Mouse (Mus musculus) lung, embryonic 16.5 days (tissue): ENCODE measurements at regions not wholly inside any gene's neighbourhood (a gene's known extent, or its start where the extent isn't known, plus 50 kb on each side); places are given as distances from the start of the nearest gene placed in this dataset.

Experiments used
- ATAC-seq: fragments of 200-750 bp; cut with Nextera tagmentation; 2 replicates; pipeline ENCODE4 v1.8.0; 2017; ENCODE audit warnings: low read depth, mild to moderate bottlenecking, moderate library complexity
- H3K27ac ChIP-seq: fragments of 300-500 bp; sonication (generic); 2 replicates; pipeline ENCODE4 v1.5.1; 2014; ENCODE audit warnings: mild to moderate bottlenecking, control low read depth, low read length
- H3K27me3 ChIP-seq: fragments of 300-500 bp; sonication (generic); 2 replicates; pipeline ENCODE4 v1.6.1; 2014; ENCODE audit warnings: low read depth, low read length, mixed read lengths; ENCODE audit not compliant: control insufficient read depth, insufficient read depth
- H3K36me3 ChIP-seq: fragments of 300-500 bp; sonication (generic); 2 replicates; pipeline ENCODE4 v1.6.1; 2014; ENCODE audit warnings: low read length; ENCODE audit not compliant: control insufficient read depth, insufficient read depth
- H3K4me1 ChIP-seq: fragments of 300-500 bp; sonication (generic); replicated peaks from 2 replicates; pipeline ENCODE4 v1.6.1; 2014; ENCODE audit warnings: low read length, mixed read lengths; ENCODE audit not compliant: control insufficient read depth, insufficient read depth
- H3K4me2 ChIP-seq: fragments of 300-500 bp; sonication (generic); 2 replicates; pipeline ENCODE4 v1.6.1; 2014; ENCODE audit warnings: low read depth, low read length, control low read depth
- H3K4me3 ChIP-seq: fragments of 300-500 bp; sonication (generic); 2 replicates; pipeline ENCODE4 v1.5.1; 2014; ENCODE audit warnings: mild to moderate bottlenecking, low read length, control low read depth
- H3K9ac ChIP-seq: fragments of 300-500 bp; sonication (generic); 2 replicates; pipeline ENCODE4 v1.6.1; 2014; ENCODE audit warnings: low read length, control low read depth
- H3K9me3 ChIP-seq: fragments of 300-500 bp; sonication (generic); 2 replicates; pipeline ENCODE4 v1.6.1; 2016; ENCODE audit warnings: low read length; ENCODE audit not compliant: control insufficient read depth
- WGBS: fragments of 180-500 bp; shearing (Covaris S2); extraction: QIAGEN DNeasy Blood & Tissue Kit; methylation state at CpG from one replicate; pipeline ENCODE4 v1.1.7; 2014; 5-methylcytosine and 5-hydroxymethylcytosine counted together

- Histone ChIP-seq H3K4me1 (no peaks in the 10 kb centered on the region), H3K27me3 (peaks cover 27% of the 10 kb centered on the region), H3K9ac (no peak overlapping the region), H3K4me3 (no peak overlapping the region), H3K4me2 (no peak overlapping the region), H3K9me3 (no peaks in the 10 kb centered on the region), H3K36me3 (no peaks in the 10 kb centered on the region), H3K27ac (no peak overlapping the region)
- 46% methylated on average over 8 of the region's 8 CpGs for WGBS
- no peak for ATAC-seq
Measured at GRCm38 (mm10) chr19:60148313-60148965, 78.1 kb downstream of the Fam204a start.

GRCm38 (mm10) chr19:60146451-60147190 lies 79.9 kb downstream of the Fam204a start:
- H3K36me3 ChIP-seq, result no peaks in the 10 kb centered on the region
- H3K27me3 ChIP-seq, result peaks cover 27% of the 10 kb centered on the region
- H3K4me2 ChIP-seq, result no peak overlapping the region
- 34% methylated on average over 10 of the region's 10 CpGs for WGBS
- H3K9ac ChIP-seq, result no peak overlapping the region
- H3K9me3 ChIP-seq, result no peaks in the 10 kb centered on the region
- no peak overlapping the region for H3K4me3 ChIP-seq
- H3K27ac ChIP-seq, result no peak overlapping the region
- no peaks in the 10 kb centered on the region for H3K4me1 ChIP-seq
- ATAC-seq, result no peak

GRCm38 (mm10) chr19:60145242-60145641 lies 81.3 kb downstream of the Fam204a start:
- Histone ChIP-seq H3K4me2 (no peak overlapping the region), H3K36me3 (no peaks in the 10 kb centered on the region), H3K9me3 (no peaks in the 10 kb centered on the region), H3K9ac (no peak overlapping the region), H3K4me3 (no peak overlapping the region), H3K4me1 (no peaks in the 10 kb centered on the region), H3K27ac (no peak overlapping the region), H3K27me3 (peaks cover 27% of the 10 kb centered on the region)
- WGBS, result 77% methylated on average over 5 of the region's 5 CpGs
- ATAC-seq, result no peak

DNA sequence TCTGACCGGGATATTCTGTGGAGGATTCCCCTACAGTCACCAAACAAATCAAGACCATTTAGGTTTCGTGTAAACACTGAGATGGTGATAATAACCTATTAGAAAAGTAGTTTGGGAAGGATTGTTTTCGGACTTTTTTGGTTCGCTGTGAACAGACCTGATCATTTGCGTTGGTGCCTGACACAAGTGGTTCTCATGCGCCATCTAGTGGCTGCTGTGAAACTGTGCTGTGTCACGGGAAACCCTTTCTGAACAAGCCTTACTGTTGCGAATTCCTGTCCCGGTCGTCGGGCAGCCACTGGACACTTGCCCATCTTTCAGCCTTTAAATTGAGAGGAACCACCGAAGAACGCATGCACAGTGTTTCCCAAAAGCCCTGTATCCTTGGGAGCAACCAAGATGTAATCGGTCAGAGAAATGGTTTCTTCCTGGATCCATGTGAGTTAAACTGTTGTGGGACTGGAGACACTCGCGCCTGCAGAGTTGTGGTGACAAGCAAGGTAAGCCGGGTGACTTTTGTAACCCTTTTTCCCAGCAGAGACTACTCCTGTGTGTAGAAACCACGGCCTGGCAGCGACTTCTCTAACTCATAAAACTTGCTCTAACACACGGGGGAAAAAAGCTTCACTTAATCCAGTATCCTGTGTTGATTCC lies 82.0 kb downstream of the Fam204a start:
- peaks cover 27% of the 10 kb centered on the region for H3K27me3 ChIP-seq
- ATAC-seq, result peak; percentile 77; the same call in 1 of the 2 replicates
- no peak overlapping the region for H3K9ac ChIP-seq
- no peaks in the 10 kb centered on the region for H3K4me1 ChIP-seq
- H3K36me3 ChIP-seq, result no peaks in the 10 kb centered on the region
- no peaks in the 10 kb centered on the region for H3K9me3 ChIP-seq
- H3K4me3 ChIP-seq, result no peak overlapping the region
- H3K27ac ChIP-seq, result no peak overlapping the region
- peak overlapping the region; percentile 27 for H3K4me2 ChIP-seq
- WGBS, result 5% methylated on average over 20 of the region's 20 CpGs

- no peak overlapping the region for H3K27ac ChIP-seq
- no peaks in the 10 kb centered on the region for H3K9me3 ChIP-seq
- 32% methylated on average over 2 of the region's 2 CpGs for WGBS
- no peak overlapping the region for H3K4me2 ChIP-seq
- no peak overlapping the region for H3K4me3 ChIP-seq
- H3K9ac ChIP-seq, result no peak overlapping the region
- ATAC-seq, result no peak
- no peaks in the 10 kb centered on the region for H3K4me1 ChIP-seq
- no peaks in the 10 kb centered on the region for H3K36me3 ChIP-seq
- H3K27me3 ChIP-seq, result no peaks in the 10 kb centered on the region
Measured at GRCm38 (mm10) chr19:60138881-60139280, 87.6 kb downstream of the Fam204a start.

DNA sequence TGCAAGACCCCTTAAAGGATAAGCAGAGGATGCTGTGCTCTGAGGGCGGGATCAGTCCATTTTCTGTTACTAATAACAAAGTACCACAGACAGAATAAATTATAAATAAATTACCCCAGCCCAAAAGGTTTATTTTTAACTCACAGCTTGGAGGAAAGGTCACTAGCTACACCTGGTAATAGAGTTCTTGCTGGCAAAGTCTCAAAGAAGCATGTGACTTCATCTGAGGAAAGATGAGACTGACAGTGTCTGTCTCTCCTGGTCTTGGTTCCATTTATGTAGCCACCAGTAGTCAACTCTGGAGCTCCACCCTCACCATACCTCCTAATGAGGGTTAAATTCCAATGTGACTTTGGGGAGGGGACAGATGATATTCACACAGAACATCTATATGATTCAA lies 90.0 kb downstream of the Fam204a start:
- no peak overlapping the region for H3K4me3 ChIP-seq
- no peaks in the 10 kb centered on the region for H3K9me3 ChIP-seq
- H3K27me3 ChIP-seq, result no peaks in the 10 kb centered on the region
- ATAC-seq, result no peak
- no peaks in the 10 kb centered on the region for H3K36me3 ChIP-seq
- H3K9ac ChIP-seq, result no peak overlapping the region
- no peak overlapping the region for H3K27ac ChIP-seq
- WGBS, result 68% methylated on average over 1 of the region's 1 CpGs
- H3K4me1 ChIP-seq, result no peaks in the 10 kb centered on the region
- H3K4me2 ChIP-seq, result no peak overlapping the region

GRCm38 (mm10) chr19:60134447-60135328 lies 91.8 kb downstream of the Fam204a start:
- Histone ChIP-seq H3K36me3 (no peaks in the 10 kb centered on the region), H3K4me1 (no peaks in the 10 kb centered on the region), H3K9me3 (no peaks in the 10 kb centered on the region), H3K27me3 (no peaks in the 10 kb centered on the region), H3K9ac (no peak overlapping the region), H3K27ac (no peak overlapping the region), H3K4me3 (no peak overlapping the region), H3K4me2 (no peak overlapping the region)
- whole genome bisulfite sequencing, result 48% methylated on average over 4 of the region's 4 CpGs
- ATAC-seq, result no peak

- Histone ChIP-seq H3K36me3 (no peaks in the 10 kb centered on the region), H3K9ac (no peak overlapping the region), H3K4me1 (no peaks in the 10 kb centered on the region), H3K9me3 (no peaks in the 10 kb centered on the region), H3K27ac (no peak overlapping the region), H3K27me3 (no peaks in the 10 kb centered on the region), H3K4me3 (no peak overlapping the region), H3K4me2 (no peak overlapping the region)
- WGBS, result 76% methylated on average over 2 of the region's 2 CpGs
- no peak for ATAC-seq
Measured at GRCm38 (mm10) chr19:60129635-60130034, 96.9 kb downstream of the Fam204a start.

DNA sequence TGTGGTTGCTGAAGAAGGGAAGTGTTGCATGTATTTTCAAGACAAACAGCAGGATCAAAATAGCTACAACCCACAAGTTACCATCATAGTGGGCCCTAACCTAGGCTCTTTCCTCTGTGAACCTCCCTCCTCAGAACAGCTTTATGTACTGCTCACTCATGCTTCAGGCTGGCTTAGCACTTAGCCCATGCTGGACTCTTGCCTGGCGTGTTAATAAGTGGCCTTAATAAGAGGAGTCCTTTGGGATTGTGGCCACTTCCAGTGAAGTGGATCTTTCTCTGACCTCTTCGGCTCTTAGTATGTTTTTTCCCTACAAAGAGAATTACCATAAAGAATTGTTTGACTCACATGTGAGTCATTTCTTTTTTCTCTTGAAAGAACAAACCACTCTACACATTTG lies 101.9 kb downstream of the Fam204a start:
- Histone ChIP-seq H3K9me3 (no peaks in the 10 kb centered on the region), H3K9ac (no peak overlapping the region), H3K4me2 (no peak overlapping the region), H3K4me1 (no peaks in the 10 kb centered on the region), H3K27ac (no peak overlapping the region), H3K4me3 (no peak overlapping the region), H3K27me3 (no peaks in the 10 kb centered on the region), H3K36me3 (no peaks in the 10 kb centered on the region)
- ATAC-seq, result no peak
- 78% methylated on average over 2 of the region's 2 CpGs for WGBS
